Mouse (Mus musculus) c-Kit-positive CD71-negative TER-119-negative erythroid progenitor cells, embryonic 14.5 days (primary cell): ENCODE results near the gene Retreg1.

Experiments
- DNase-seq: peaks from one replicate; pipeline ENCODE4 v3.0.0-alpha.2; 2013; ENCODE audit warnings: low read depth

Retreg1 gene

DNA sequence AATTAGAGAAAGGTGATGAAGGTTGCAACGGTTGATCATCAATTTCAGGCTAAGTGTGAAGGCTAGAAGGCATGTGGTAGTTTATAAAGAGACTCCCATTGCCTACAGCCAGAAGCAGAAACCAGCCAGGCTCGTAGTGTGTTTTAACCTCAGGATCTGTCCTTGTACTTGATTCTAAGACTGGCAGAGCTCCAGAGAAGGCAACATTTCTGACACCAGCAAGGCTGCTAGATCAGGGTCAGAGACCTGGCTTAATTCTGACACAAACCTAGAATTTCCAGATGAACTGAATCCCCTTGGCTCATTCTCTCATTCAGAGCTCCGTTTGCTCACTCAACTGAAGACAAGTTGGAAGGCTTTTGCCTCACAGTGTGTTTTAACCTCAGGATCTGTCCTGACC is 165.6 kb downstream of the Retreg1 start:
- DNase-seq: no peak

DNA sequence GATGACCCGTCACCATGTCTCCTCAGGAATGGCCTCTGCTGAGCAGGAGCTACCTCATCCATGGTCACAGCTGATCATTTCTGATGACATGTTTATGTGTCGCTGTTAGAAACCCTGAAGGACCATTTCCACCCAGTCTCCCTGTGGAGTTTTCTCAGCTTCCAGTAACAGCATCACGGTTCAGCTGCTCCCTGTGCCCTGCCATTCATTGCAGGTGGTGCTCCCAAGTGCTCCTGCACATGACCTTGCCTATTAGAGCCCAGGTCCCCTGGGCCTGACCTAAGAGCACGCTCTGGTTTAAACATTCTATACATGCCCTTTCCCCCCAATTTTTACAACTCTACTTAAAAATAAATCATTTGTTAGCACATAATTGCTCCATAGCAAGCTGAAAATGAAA is 169.9 kb downstream of the Retreg1 start:
- DNase-seq: no peak

- DNase-seq: peak; percentile 34
Measured at GRCm38 (mm10) chr15:26015979-26016665, 173.1 kb downstream of the Retreg1 start.

GRCm38 (mm10) chr15:26021721-26022120 is 178.7 kb downstream of the Retreg1 start:
- DNase-seq: no peak

DNA sequence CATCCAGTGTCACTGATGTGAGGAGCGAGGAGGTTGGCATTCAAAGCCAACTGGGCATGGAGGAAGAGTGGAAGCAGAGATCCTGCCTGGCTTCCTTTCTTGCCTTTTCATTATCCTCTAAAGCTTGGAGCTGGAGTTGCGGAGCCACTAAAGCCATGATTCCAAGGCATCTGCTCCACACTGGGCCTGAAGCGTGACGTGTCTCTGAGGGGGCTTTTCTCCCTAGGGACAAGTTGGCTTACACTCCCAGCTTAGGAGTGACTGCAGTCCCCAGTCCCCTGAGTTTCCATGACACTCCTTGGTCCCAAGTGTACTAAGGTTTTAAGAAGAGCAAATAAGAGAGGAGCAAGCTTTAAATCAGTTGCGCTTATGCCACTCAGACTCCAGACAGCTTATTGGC is 179.7 kb downstream of the Retreg1 start:
- DNase-seq: no peak
